Mouse (Mus musculus) neural tube, embryonic 15.5 days (tissue): Measurements from ENCODE around the gene Frs2. TPM values are rescaled to one million over a fixed set of nuclear protein-coding genes. Genes with fewer than 3 reads are reported as not detected.
"Not testable (repeated sequence)": the region's sequence is repeated elsewhere in the genome, so short reads cannot be mapped to it uniquely, and the experiment has no call there.

Source experiments
- ATAC-seq: fragments of 200-750 bp; cut with Nextera tagmentation; 2 replicates; pipeline ENCODE4 v1.8.0; 2017; ENCODE audit warnings: mild to moderate bottlenecking, moderate TSS enrichment, moderate library complexity; ENCODE audit not compliant: low FRiP score
- H3K27ac ChIP-seq: fragments of 300-500 bp; sonication (generic); replicated peaks from 2 replicates; pipeline ENCODE4 v1.5.1; 2015; ENCODE audit warnings: mild to moderate bottlenecking, inconsistent platforms
- H3K27me3 ChIP-seq: fragments of 300-500 bp; sonication (generic); replicated peaks from 2 replicates; pipeline ENCODE4 v1.6.1; 2015; ENCODE audit warnings: inconsistent platforms
- H3K36me3 ChIP-seq: fragments of 300-500 bp; sonication (generic); 2 replicates; pipeline ENCODE4 v1.6.1; 2015; ENCODE audit warnings: inconsistent platforms
- H3K4me1 ChIP-seq: fragments of 300-500 bp; sonication (generic); 2 replicates; pipeline ENCODE4 v1.6.1; 2015; ENCODE audit warnings: inconsistent platforms
- H3K4me2 ChIP-seq: fragments of 300-500 bp; sonication (generic); 2 replicates; pipeline ENCODE4 v1.6.1; 2015; ENCODE audit warnings: inconsistent platforms, mild to moderate bottlenecking, moderate library complexity
- H3K4me3 ChIP-seq: fragments of 300-500 bp; sonication (generic); replicated peaks from 2 replicates; pipeline ENCODE4 v1.5.1; 2015; ENCODE audit warnings: mild to moderate bottlenecking, inconsistent platforms
- H3K9ac ChIP-seq: fragments of 300-500 bp; sonication (generic); replicated peaks from 2 replicates; pipeline ENCODE4 v1.6.1; 2015; ENCODE audit warnings: mild to moderate bottlenecking, inconsistent platforms
- H3K9me3 ChIP-seq: fragments of 300-500 bp; sonication (generic); replicated peaks from 2 replicates; pipeline ENCODE4 v1.6.1; 2016; ENCODE audit warnings: inconsistent platforms
- whole genome bisulfite sequencing: fragments of 180-500 bp; shearing (Covaris S2); methylation state at CpG from one replicate; pipeline ENCODE4 v1.1.7; 2015; ENCODE audit warnings: mixed read lengths; 5-methylcytosine and 5-hydroxymethylcytosine counted together
- polyA plus RNA-seq: library from polyadenylated mRNA; unstranded; fragments of >200 nt; fragmentation: Nextera tagmentation; extraction: Ambion mirVana; gene quantifications from 2 replicates; pipeline ENCODE4 v1.2.1, GENCODE M21; 2015

The Frs2 gene
- polyA plus RNA-seq, 1 experiment from 2014 or later, result 21.4 TPM

- Histone ChIP-seq H3K9ac (no peak overlapping the region), H3K4me2 (no peak overlapping the region), H3K27me3 (no peaks in the 10 kb centered on the region), H3K4me1 (0 out of 2 replicates have a peak, but pooled peaks cover 1% of the 10 kb centered on the region), H3K4me3 (no peak overlapping the region), H3K27ac (no peak overlapping the region), H3K36me3 (no peaks in the 10 kb centered on the region), H3K9me3 (no peaks in the 10 kb centered on the region)
- WGBS, result 88% methylated on average over 8 of the region's 8 CpGs
- ATAC-seq, result no peak
Observed at GRCm38 (mm10) chr10:117026176-117026575, 122.2 kb downstream of the Frs2 start.

GRCm38 (mm10) chr10:117025776-117026175, 122.6 kb downstream of the Frs2 start:
- H3K4me3 ChIP-seq, H3K9me3 ChIP-seq, H3K4me1 ChIP-seq, H3K27ac ChIP-seq, H3K9ac ChIP-seq, H3K36me3 ChIP-seq, H3K4me2 ChIP-seq, ATAC-seq, H3K27me3 ChIP-seq: not testable (repeated sequence)

GRCm38 (mm10) chr10:117023693-117024092, 124.6 kb downstream of the Frs2 start:
- WGBS, result 65% methylated on average over 16 of the region's 16 CpGs
- no peak for ATAC-seq
- Histone ChIP-seq H3K4me3 (no peak overlapping the region), H3K9ac (no peak overlapping the region), H3K9me3 (no peaks in the 10 kb centered on the region), H3K4me1 (0 out of 2 replicates have a peak, but pooled peaks cover 3% of the 10 kb centered on the region), H3K4me2 (0 out of 2 replicates have a peak overlapping the region, but pooled peaks have one; percentile 9), H3K27me3 (no peaks in the 10 kb centered on the region), H3K36me3 (no peaks in the 10 kb centered on the region), H3K27ac (no peak overlapping the region)

GRCm38 (mm10) chr10:117021020-117021754, 127.1 kb downstream of the Frs2 start:
- no peak overlapping the region for H3K27ac ChIP-seq
- no peak for ATAC-seq
- H3K27me3 ChIP-seq, result no peaks in the 10 kb centered on the region
- no peak overlapping the region for H3K9ac ChIP-seq
- 0 out of 2 replicates have a peak, but pooled peaks cover 6% of the 10 kb centered on the region for H3K4me1 ChIP-seq
- H3K4me2 ChIP-seq, result no peak overlapping the region
- H3K4me3 ChIP-seq, result no peak overlapping the region
- H3K9me3 ChIP-seq, result no peaks in the 10 kb centered on the region
- 20% methylated on average over 21 of the region's 21 CpGs for WGBS
- no peaks in the 10 kb centered on the region for H3K36me3 ChIP-seq

Other genes with a start within 250 kb of the Frs2 start
- gene Rab3ip, start 197.8 kb downstream of the Frs2 start, polyA plus RNA-seq, result 49.3 and 54.6 TPM in 2 replicates
- not detected in 2 replicates for gene Gm10271, start 175.9 kb downstream of the Frs2 start, polyA plus RNA-seq
- 0.10 and 0.14 TPM in 2 replicates for gene Best3, start 162.2 kb downstream of the Frs2 start, polyA plus RNA-seq
- gene Lrrc10, start 103.2 kb downstream of the Frs2 start, polyA plus RNA-seq, result not detected in 2 replicates
- 247 and 251 TPM in 2 replicates for gene Cct2, start 84.7 kb downstream of the Frs2 start, polyA plus RNA-seq
- gene Yeats4, start 76.0 kb upstream of the Frs2 start, polyA plus RNA-seq, result 86.6 and 95.3 TPM in 2 replicates
- gene 9530003J23Rik, start 90.2 kb upstream of the Frs2 start, polyA plus RNA-seq, result not detected in 2 replicates
- 29.0 and 48.7 TPM in 2 replicates for gene Lyz2, start 133.8 kb upstream of the Frs2 start, polyA plus RNA-seq
- gene Lyz1, start 144.3 kb upstream of the Frs2 start, polyA plus RNA-seq, result 0.12 and 0.63 TPM in 2 replicates
- 126 and 133 TPM in 2 replicates for gene Cpsf6, start 231.5 kb upstream of the Frs2 start, polyA plus RNA-seq